In the genomic region with DNA sequence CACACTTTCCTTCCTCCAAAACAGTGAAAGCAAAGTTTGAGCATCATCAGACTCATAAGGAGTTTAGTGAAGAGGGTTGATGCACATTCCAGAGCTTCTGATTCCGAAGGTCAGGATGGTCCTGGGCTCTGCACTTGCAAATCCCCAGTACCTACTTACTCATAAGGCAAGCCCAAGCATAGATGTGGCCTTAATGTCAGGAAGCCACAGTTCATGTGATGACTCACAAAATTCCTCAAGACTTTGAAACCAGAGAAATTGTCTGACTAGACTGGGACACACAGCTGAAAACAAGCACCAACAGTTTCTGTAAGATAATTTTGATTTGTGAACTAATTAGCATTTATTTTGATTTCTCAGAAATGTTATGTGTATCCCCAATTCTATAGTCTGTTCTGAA, we compare ENCODE assay signal across 18 mouse cellular contexts.
"Had no signal": no experiment of that assay in that cellular context is flagged by ENCODE, and none has a peak within 500 bp of the region (broad histone marks: within the 10 kb centered on the region; RNA-seq: fewer than 3 reads in every experiment).

No protein-coding gene starts in this region.

- H3K27me3 ChIP-seq: lung, embryonic 15.5 days; midbrain, embryonic 12.5 days; neural tube, embryonic 12.5 days; stomach, embryonic 15.5 days had no signal

- DNase-seq: liver, postnatal 0 days; lung, adult 2 months; lung, postnatal 14 days; lung, postnatal 36 days; right cerebral cortex, postnatal 14 days; thymus, adult 2 months; thymus, postnatal 25 days; thymus, postnatal 4 days had no signal

- H3K4me3 ChIP-seq: lung, embryonic 15.5 days; megakaryocyte, embryonic 14.5 days; midbrain, embryonic 10.5 days; midbrain, embryonic 12.5 days; neural tube, embryonic 12.5 days; stomach, embryonic 15.5 days had no signal

- H3K9ac ChIP-seq: liver, postnatal 0 days; lung, embryonic 15.5 days; midbrain, embryonic 12.5 days; neural tube, embryonic 12.5 days; stomach, embryonic 15.5 days had no signal

- H3K36me3 ChIP-seq: lung, embryonic 15.5 days; midbrain, embryonic 10.5 days; midbrain, embryonic 12.5 days; neural tube, embryonic 12.5 days; stomach, embryonic 15.5 days had no signal

- H3K27ac ChIP-seq: lung, embryonic 15.5 days; macrophage; midbrain, embryonic 10.5 days; midbrain, embryonic 12.5 days; neural tube, embryonic 12.5 days; stomach, embryonic 15.5 days; stomach, postnatal 0 days had no signal

- H3K9me3 ChIP-seq: lung, embryonic 15.5 days; megakaryocyte, embryonic 14.5 days; midbrain, embryonic 10.5 days; midbrain, embryonic 12.5 days; neural tube, embryonic 12.5 days; stomach, embryonic 15.5 days had no signal

- ATAC-seq: liver, postnatal 0 days; lung, postnatal 0 days; midbrain, embryonic 16.5 days had no signal

- H3K4me2 ChIP-seq: lung, embryonic 15.5 days; midbrain, embryonic 12.5 days; neural tube, embryonic 12.5 days; stomach, embryonic 15.5 days had no signal

- H3K4me1 ChIP-seq: megakaryocyte, embryonic 14.5 days; neural tube, embryonic 12.5 days; stomach, embryonic 15.5 days had no signal
